Comparison of ENCODE assay signal across 14 mouse cellular contexts in genomic region chr1:155306879-155307278, GRCm38 (mm10).
A peak's percentile ranks its signal among the peaks of the same experiment; 100 is the strongest.
DNase-seq lines count a peak whose midpoint lies in the region; ATAC-seq and TF ChIP-seq lines count a peak whose summit lies in the region.
"Had no signal": no experiment of that assay in that cellular context is flagged by ENCODE, and none has a peak within 500 bp of the region (broad histone marks: within the 10 kb centered on the region; RNA-seq: fewer than 3 reads in every experiment).

No protein-coding gene starts in this region.

- DNase-seq in forebrain, embryonic 11.5 days (ENCODE audit: low spot score), result no peak
- no peak for DNase-seq in forebrain, embryonic 10.5 days (ENCODE audit: extremely low spot score, low spot score)
- no peak for DNase-seq in midbrain, embryonic 10.5 days (ENCODE audit: low spot score)
- DNase-seq in forelimb bud, embryonic 11.5 days (ENCODE audit: low read depth, low spot score), result peak; percentile 17
- DNase-seq in retina, embryonic 14.5 days (ENCODE audit: low spot score), result peak; percentile 14
- no peak for DNase-seq in lung, postnatal 0 days (ENCODE audit: low spot score)
- no peak for DNase-seq in gastrocnemius, postnatal 10 days
- DNase-seq: cerebellum, postnatal 14 days; gastrocnemius, postnatal 36 days; kidney, adult 2 months; lung, postnatal 14 days had no signal

- TF ChIP-seq CTCF in lung, postnatal 0 days (IDR thresholded peaks at IDR 0.05), result no peak

- H3K4me1 ChIP-seq in forebrain, embryonic 11.5 days (replicated peaks; ENCODE audit: control insufficient read depth, insufficient read depth, low read length), result peaks cover 9% of the 10 kb centered on the region; the same call in 1 of the 2 replicates
- peaks cover 70% of the 10 kb centered on the region for H3K4me1 ChIP-seq in forebrain, embryonic 10.5 days
- H3K4me1 ChIP-seq in midbrain, embryonic 13.5 days (replicated peaks), result peaks cover 51% of the 10 kb centered on the region
- H3K4me1 ChIP-seq in midbrain, embryonic 10.5 days, result peaks cover 34% of the 10 kb centered on the region
- no peaks in the 10 kb centered on the region for H3K4me1 ChIP-seq in lung, postnatal 0 days (ENCODE audit: insufficient read depth, low read depth, low read length)
- H3K4me1 ChIP-seq: liver, embryonic 12.5 days had no signal

- TF ChIP-seq EP300 in lung, postnatal 0 days (IDR thresholded peaks at IDR 0.05), result no peak

- no peak overlapping the region for H3K4me2 ChIP-seq in forebrain, embryonic 11.5 days (ENCODE audit: low read depth, low read length, severe bottlenecking)
- no peak overlapping the region for H3K4me2 ChIP-seq in midbrain, embryonic 13.5 days (replicated peaks)
- no peak overlapping the region for H3K4me2 ChIP-seq in lung, postnatal 0 days (replicated peaks; ENCODE audit: low read depth, low read length)
- H3K4me2 ChIP-seq: liver, embryonic 12.5 days had no signal

- H3K9ac ChIP-seq in forebrain, embryonic 11.5 days (ENCODE audit: low read length), result no peak overlapping the region
- no peak overlapping the region for H3K9ac ChIP-seq in midbrain, embryonic 13.5 days (replicated peaks)
- no peak overlapping the region for H3K9ac ChIP-seq in lung, postnatal 0 days (replicated peaks; ENCODE audit: low read depth)
- H3K9ac ChIP-seq: liver, embryonic 12.5 days had no signal

- no peak overlapping the region for H3K27ac ChIP-seq in forebrain, embryonic 11.5 days (ENCODE audit: low read depth, low read length)
- H3K27ac ChIP-seq in forebrain, embryonic 10.5 days, result no peak overlapping the region
- peak overlapping the region; percentile 80 for H3K27ac ChIP-seq in midbrain, embryonic 13.5 days
- no peak overlapping the region for H3K27ac ChIP-seq in midbrain, embryonic 10.5 days (replicated peaks)
- H3K27ac ChIP-seq in lung, postnatal 0 days (ENCODE audit: low read length), result no peak overlapping the region
- H3K27ac ChIP-seq: liver, embryonic 12.5 days had no signal

- peak; percentile 63 for ATAC-seq in forebrain, embryonic 11.5 days (replicated peaks; ENCODE audit: low FRiP score)
- peak; percentile 55 for ATAC-seq in midbrain, embryonic 13.5 days
- no peak for ATAC-seq in lung, postnatal 0 days
- ATAC-seq: liver, embryonic 12.5 days had no signal

- no peak overlapping the region for H3K4me3 ChIP-seq in forebrain, embryonic 11.5 days (ENCODE audit: low read depth, low read length)
- no peak overlapping the region for H3K4me3 ChIP-seq in forebrain, embryonic 10.5 days
- no peak overlapping the region for H3K4me3 ChIP-seq in midbrain, embryonic 13.5 days (replicated peaks)
- H3K4me3 ChIP-seq in midbrain, embryonic 10.5 days, result no peak overlapping the region
- H3K4me3 ChIP-seq in lung, postnatal 0 days (ENCODE audit: low read depth, low read length), result no peak overlapping the region
- H3K4me3 ChIP-seq: erythroblast, embryonic 14.5 days; liver, embryonic 12.5 days had no signal

- no peaks in the 10 kb centered on the region; the same call in 1 of the 2 replicates for H3K27me3 ChIP-seq in forebrain, embryonic 11.5 days (ENCODE audit: control insufficient read depth, insufficient read depth, low read length)
- peaks cover 51% of the 10 kb centered on the region for H3K27me3 ChIP-seq in forebrain, embryonic 10.5 days (ENCODE audit: poor library complexity, severe bottlenecking)
- no peaks in the 10 kb centered on the region for H3K27me3 ChIP-seq in midbrain, embryonic 13.5 days
- H3K27me3 ChIP-seq in midbrain, embryonic 10.5 days (ENCODE audit: low read depth, poor library complexity, severe bottlenecking), result peaks cover 25% of the 10 kb centered on the region; the same call in 1 of the 2 replicates
- no peaks in the 10 kb centered on the region for H3K27me3 ChIP-seq in lung, postnatal 0 days (replicated peaks; ENCODE audit: insufficient read depth, low read length)
- H3K27me3 ChIP-seq: liver, embryonic 12.5 days had no signal

- H3K36me3 ChIP-seq in forebrain, embryonic 11.5 days (ENCODE audit: control insufficient read depth, insufficient read depth, low read length), result no peaks in the 10 kb centered on the region
- peaks cover 8% of the 10 kb centered on the region; the same call in 1 of the 2 replicates for H3K36me3 ChIP-seq in forebrain, embryonic 10.5 days (replicated peaks)
- H3K36me3 ChIP-seq in midbrain, embryonic 13.5 days, result peaks cover 12% of the 10 kb centered on the region
- H3K36me3 ChIP-seq in midbrain, embryonic 10.5 days, result peaks cover 11% of the 10 kb centered on the region
- H3K36me3 ChIP-seq in lung, postnatal 0 days (ENCODE audit: insufficient read depth, low read length), result 0 out of 2 replicates have a peak, but pooled peaks cover 12% of the 10 kb centered on the region

- WGBS in forebrain, embryonic 11.5 days, result 17% methylated on average over 3 of the region's 3 CpGs
- 28% methylated on average over 3 of the region's 3 CpGs for WGBS in forebrain, embryonic 10.5 days
- 4% methylated on average over 3 of the region's 3 CpGs for WGBS in midbrain, embryonic 13.5 days
- 28% methylated on average over 3 of the region's 3 CpGs for WGBS in midbrain, embryonic 10.5 days
- 66% methylated on average over 3 of the region's 3 CpGs for WGBS in lung, postnatal 0 days

- no peaks in the 10 kb centered on the region for H3K9me3 ChIP-seq in forebrain, embryonic 11.5 days (ENCODE audit: control insufficient read depth, low read length)
- H3K9me3 ChIP-seq in forebrain, embryonic 10.5 days, result no peaks in the 10 kb centered on the region
- H3K9me3 ChIP-seq in midbrain, embryonic 13.5 days, result no peaks in the 10 kb centered on the region
- no peaks in the 10 kb centered on the region for H3K9me3 ChIP-seq in midbrain, embryonic 10.5 days (replicated peaks)
- no peaks in the 10 kb centered on the region for H3K9me3 ChIP-seq in lung, postnatal 0 days (ENCODE audit: low read length)
- H3K9me3 ChIP-seq: liver, embryonic 12.5 days had no signal

Comparison
In these comparisons a context has a peak if more than half of its experiments do, and no peak if none do; other contexts are left out.
1. DNase-seq: peak in forelimb bud, embryonic 11.5 days (single experiment) and retina, embryonic 14.5 days (single experiment); none in forebrain, embryonic 11.5 days (single experiment), forebrain, embryonic 10.5 days (single experiment), midbrain, embryonic 10.5 days (single experiment), lung, postnatal 0 days (single experiment) and gastrocnemius, postnatal 10 days (single experiment).